8 mouse cellular contexts compared by ENCODE assay signal in the genomic region with DNA sequence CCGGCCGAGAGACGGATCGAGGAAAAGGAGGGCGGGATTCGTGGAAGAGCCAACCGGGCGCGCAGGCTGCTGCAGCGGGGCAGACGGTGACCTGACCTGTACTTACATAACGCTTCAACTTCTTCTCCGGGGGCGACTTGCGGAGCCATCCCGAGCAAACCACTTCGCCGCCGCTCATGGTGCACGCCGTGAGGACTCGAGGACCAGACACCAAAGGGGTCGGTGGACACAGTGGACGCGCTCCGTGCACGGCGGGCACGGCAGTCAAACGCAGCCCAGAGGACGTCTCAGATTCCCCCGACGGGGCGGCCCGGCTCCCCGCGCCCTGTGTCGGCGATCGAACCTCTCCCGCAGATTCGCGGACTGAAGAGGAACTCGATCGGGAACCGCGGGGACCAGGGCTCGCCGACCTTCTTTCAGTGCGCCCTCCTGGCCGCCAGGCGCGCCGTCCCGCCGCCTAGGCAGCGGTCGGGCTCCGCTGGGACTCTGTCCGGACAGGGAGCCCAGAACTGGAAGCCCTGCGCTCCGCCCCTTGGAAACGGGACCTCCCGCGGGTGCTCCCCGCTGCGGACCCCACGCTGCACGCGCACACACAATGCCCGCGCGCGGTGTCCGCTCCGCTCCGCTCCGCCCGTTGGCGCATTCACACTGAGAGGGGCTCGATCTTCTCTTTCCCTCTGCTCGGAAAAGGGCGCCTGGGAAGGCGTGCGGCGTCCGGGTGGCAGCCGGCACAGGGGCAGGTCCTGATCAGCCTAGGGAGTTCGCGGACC. TPM values are rescaled to one million over a fixed set of nuclear protein-coding genes. Genes with fewer than 3 reads are reported as not detected.
DNase-seq lines count a peak whose midpoint lies in the region; ATAC-seq and TF ChIP-seq lines count a peak whose summit lies in the region.

No protein-coding gene starts in this region.

- TF ChIP-seq CTCF in liver, postnatal 0 days (IDR thresholded peaks at IDR 0.05; ENCODE audit: low read depth) = peak; percentile 55

- under 1% methylated on average over 82 of the region's 90 CpGs for whole genome bisulfite sequencing in embryonic facial prominence, embryonic 12.5 days
- WGBS in heart, embryonic 10.5 days = under 1% methylated on average over 90 of the region's 90 CpGs
- WGBS in kidney, embryonic 14.5 days = 0% methylated on average over 85 of the region's 90 CpGs
- WGBS in liver, postnatal 0 days (ENCODE audit: insufficient replicate concordance) = 2% methylated on average over 84 of the region's 90 CpGs
- under 1% methylated on average over 86 of the region's 90 CpGs for WGBS in neural tube, embryonic 14.5 days

- peak overlapping the region; percentile 69 for H3K4me2 ChIP-seq in embryonic facial prominence, embryonic 12.5 days (replicated peaks)
- H3K4me2 ChIP-seq in kidney, embryonic 14.5 days (replicated peaks; ENCODE audit: low read depth, low read length) = peak overlapping the region; percentile 72
- H3K4me2 ChIP-seq in liver, postnatal 0 days (ENCODE audit: low read depth, low read length) = peak overlapping the region; percentile 88
- peak overlapping the region; percentile 69 for H3K4me2 ChIP-seq in neural tube, embryonic 14.5 days (ENCODE audit: low read depth, low read length)

- ATAC-seq in embryonic facial prominence, embryonic 12.5 days (ENCODE audit: insufficient number of reproducible peaks, insufficient read depth, low FRiP score, low TSS enrichment) = peak; percentile 69
- ATAC-seq in kidney, embryonic 14.5 days (ENCODE audit: low FRiP score, low TSS enrichment) = peak; percentile 76
- ATAC-seq in liver, postnatal 0 days = peak; percentile 69
- peak; percentile 79 for ATAC-seq in neural tube, embryonic 14.5 days (ENCODE audit: low read depth)

- H3K27ac ChIP-seq in embryonic facial prominence, embryonic 12.5 days = peak overlapping the region; percentile 99
- peak overlapping the region; percentile 90 for H3K27ac ChIP-seq in heart, embryonic 10.5 days
- peak overlapping the region; percentile 99 for H3K27ac ChIP-seq in kidney, embryonic 14.5 days (ENCODE audit: low read depth, low read length)
- H3K27ac ChIP-seq in liver, postnatal 0 days (ENCODE audit: low read depth) = peak overlapping the region; percentile 94
- H3K27ac ChIP-seq in neural tube, embryonic 14.5 days (ENCODE audit: low read depth, low read length) = peak overlapping the region; percentile 83

- DNase-seq in 3T3-L1 (ENCODE audit: low read depth, low spot score) = peak; percentile 73
- DNase-seq in adrenal gland, postnatal 10 days = peak; percentile 87
- peak; percentile 84 for DNase-seq in heart, embryonic 10.5 days (ENCODE audit: low spot score)
- peak; percentile 73 for DNase-seq in liver, postnatal 0 days
- DNase-seq in thymus, postnatal 36 days = peak; percentile 18 to 26

- no peaks in the 10 kb centered on the region for H3K36me3 ChIP-seq in embryonic facial prominence, embryonic 12.5 days
- H3K36me3 ChIP-seq in heart, embryonic 10.5 days = no peaks in the 10 kb centered on the region
- no peaks in the 10 kb centered on the region for H3K36me3 ChIP-seq in kidney, embryonic 14.5 days (ENCODE audit: control insufficient read depth, insufficient read depth, low read length)
- no peaks in the 10 kb centered on the region for H3K36me3 ChIP-seq in liver, postnatal 0 days (replicated peaks; ENCODE audit: insufficient read depth, low read length)
- no peaks in the 10 kb centered on the region for H3K36me3 ChIP-seq in neural tube, embryonic 14.5 days (ENCODE audit: control insufficient read depth, insufficient read depth, low read length)

- H3K27me3 ChIP-seq in embryonic facial prominence, embryonic 12.5 days = no peaks in the 10 kb centered on the region
- no peaks in the 10 kb centered on the region for H3K27me3 ChIP-seq in heart, embryonic 10.5 days (ENCODE audit: insufficient read depth, poor library complexity, severe bottlenecking)
- no peaks in the 10 kb centered on the region for H3K27me3 ChIP-seq in kidney, embryonic 14.5 days (ENCODE audit: control insufficient read depth, insufficient read depth, low read length)
- H3K27me3 ChIP-seq in liver, postnatal 0 days (ENCODE audit: insufficient read depth, low read length) = peaks cover 17% of the 10 kb centered on the region
- no peaks in the 10 kb centered on the region for H3K27me3 ChIP-seq in neural tube, embryonic 14.5 days (ENCODE audit: control insufficient read depth, insufficient read depth, low read length)

- H3K4me1 ChIP-seq in embryonic facial prominence, embryonic 12.5 days = peaks cover 14% of the 10 kb centered on the region
- H3K4me1 ChIP-seq in heart, embryonic 10.5 days = peaks cover 25% of the 10 kb centered on the region
- peaks cover 5% of the 10 kb centered on the region; the same call in 1 of the 2 replicates for H3K4me1 ChIP-seq in kidney, embryonic 14.5 days (ENCODE audit: control insufficient read depth, insufficient read depth, low read length)
- peaks cover 9% of the 10 kb centered on the region for H3K4me1 ChIP-seq in liver, postnatal 0 days (ENCODE audit: insufficient read depth)
- H3K4me1 ChIP-seq in neural tube, embryonic 14.5 days (ENCODE audit: control insufficient read depth, insufficient read depth, low read length) = peaks cover 3% of the 10 kb centered on the region; the same call in 1 of the 2 replicates

- no peaks in the 10 kb centered on the region for H3K9me3 ChIP-seq in embryonic facial prominence, embryonic 12.5 days
- H3K9me3 ChIP-seq in heart, embryonic 10.5 days = no peaks in the 10 kb centered on the region
- H3K9me3 ChIP-seq in kidney, embryonic 14.5 days (ENCODE audit: control insufficient read depth, low read length) = no peaks in the 10 kb centered on the region
- no peaks in the 10 kb centered on the region for H3K9me3 ChIP-seq in liver, postnatal 0 days (ENCODE audit: low read length)
- no peaks in the 10 kb centered on the region for H3K9me3 ChIP-seq in neural tube, embryonic 14.5 days (ENCODE audit: control insufficient read depth, low read length)

- TF ChIP-seq EP300 in liver, postnatal 0 days (IDR thresholded peaks at IDR 0.05; ENCODE audit: low read depth) = no peak

- peak overlapping the region; percentile 82 for H3K9ac ChIP-seq in embryonic facial prominence, embryonic 12.5 days
- peak overlapping the region; percentile 89 for H3K9ac ChIP-seq in kidney, embryonic 14.5 days (ENCODE audit: low read depth, low read length)
- peak overlapping the region; percentile 79 for H3K9ac ChIP-seq in liver, postnatal 0 days (replicated peaks)
- H3K9ac ChIP-seq in neural tube, embryonic 14.5 days (replicated peaks; ENCODE audit: low read depth, low read length) = peak overlapping the region; percentile 70

- peak overlapping the region; percentile 86 for H3K4me3 ChIP-seq in embryonic facial prominence, embryonic 12.5 days
- peak overlapping the region; percentile 79 for H3K4me3 ChIP-seq in heart, embryonic 10.5 days
- H3K4me3 ChIP-seq in kidney, embryonic 14.5 days (ENCODE audit: low read length) = peak overlapping the region; percentile 91
- H3K4me3 ChIP-seq in liver, postnatal 0 days (ENCODE audit: low read depth, low read length) = peak overlapping the region; percentile 79
- peak overlapping the region; percentile 61 for H3K4me3 ChIP-seq in neural tube, embryonic 14.5 days (ENCODE audit: low read depth, low read length)

RNA-seq across cellular contexts. Expression of gene Gab1, which starts 0.7 kb away (rescaled TPM):
- total RNA-seq in adrenal gland, postnatal 10 days (2021) = 10 to 100 TPM; 18.4 to 24.3 TPM
- polyA plus RNA-seq in embryonic facial prominence, embryonic 12.5 days (2016; fragmentation: Nextera tagmentation; extraction: Ambion mirVana) = 24.4 and 26.9 TPM in 2 replicates
- polyA plus RNA-seq in heart, embryonic 10.5 days (2016; fragmentation: Nextera tagmentation; extraction: Ambion mirVana) = 24.8 and 37.6 TPM in 2 replicates
- polyA plus RNA-seq in kidney, embryonic 14.5 days (2014; fragmentation: Nextera tagmentation; extraction: Ambion mirVana) = 13.1 and 26.5 TPM in 2 replicates
- polyA plus RNA-seq in liver, postnatal 0 days (2015; fragmentation: Nextera tagmentation; extraction: Ambion mirVana) = 3.8 and 3.9 TPM in 2 replicates
- polyA plus RNA-seq in neural tube, embryonic 14.5 days (2014; fragmentation: Nextera tagmentation; extraction: Ambion mirVana) = 12.5 and 18.4 TPM in 2 replicates

Comparison
In these comparisons a context has a peak if more than half of its experiments do, and no peak if none do; other contexts are left out.
1. Peak in every context shown above with its lines: DNase-seq, ATAC-seq, H3K4me3 ChIP-seq and H3K27ac ChIP-seq.
2. DNase-seq: peak in every context shown above with its lines; median percentile 87 in adrenal gland, postnatal 10 days; 84 in heart, embryonic 10.5 days; 73 in 3T3-L1; 73 in liver, postnatal 0 days; 22 in thymus, postnatal 36 days.